Mouse (Mus musculus) limb, embryonic 14.5 days (tissue): ENCODE data around the gene Omg. TPM values are rescaled to one million over a fixed set of nuclear protein-coding genes. Genes with fewer than 3 reads are reported as not detected.

Experiments
- ATAC-seq: fragments of 200-750 bp; cut with Nextera tagmentation; 2 replicates; pipeline ENCODE4 v1.8.0; 2017; ENCODE audit warnings: low read depth, moderate number of reproducible peaks, moderate TSS enrichment; ENCODE audit not compliant: low FRiP score
- DNase-seq: peaks from one replicate; pipeline ENCODE4 v3.0.0-alpha.2; 2015; ENCODE audit warnings: low spot score
- H3K27ac ChIP-seq: fragments of 300-500 bp; sonication (generic); replicated peaks from 2 replicates; pipeline ENCODE4 v1.5.1; 2014; ENCODE audit warnings: low read depth, mild to moderate bottlenecking, low read length, moderate library complexity, mixed read lengths
- H3K27me3 ChIP-seq: fragments of 300-500 bp; sonication (generic); 2 replicates; pipeline ENCODE4 v1.6.1; 2014; ENCODE audit warnings: low read length, mixed read lengths; ENCODE audit not compliant: control insufficient read depth, insufficient read depth
- H3K36me3 ChIP-seq: fragments of 300-500 bp; sonication (generic); 2 replicates; pipeline ENCODE4 v1.6.1; 2014; ENCODE audit warnings: mild to moderate bottlenecking, low read length, moderate library complexity, mixed read lengths; ENCODE audit not compliant: control insufficient read depth, insufficient read depth
- H3K4me1 ChIP-seq: fragments of 300-500 bp; sonication (generic); 2 replicates; pipeline ENCODE4 v1.6.1; 2014; ENCODE audit warnings: antibody characterized with exemption, low read length, mixed read lengths; ENCODE audit not compliant: control insufficient read depth, insufficient read depth
- H3K4me2 ChIP-seq: fragments of 300-500 bp; sonication (generic); replicated peaks from 2 replicates; pipeline ENCODE4 v1.6.1; 2014; ENCODE audit warnings: low read depth, mild to moderate bottlenecking, low read length, moderate library complexity; ENCODE audit not compliant: severe bottlenecking
- H3K4me3 ChIP-seq: fragments of 300-500 bp; sonication (generic); replicated peaks from 2 replicates; pipeline ENCODE4 v1.5.1; 2014; ENCODE audit warnings: low read length
- H3K9ac ChIP-seq: fragments of 300-500 bp; sonication (generic); 2 replicates; pipeline ENCODE4 v1.6.1; 2014; ENCODE audit warnings: mild to moderate bottlenecking, low read depth, low read length, moderate library complexity; ENCODE audit not compliant: severe bottlenecking
- H3K9me3 ChIP-seq: fragments of 300-500 bp; sonication (generic); 2 replicates; pipeline ENCODE4 v1.6.1; 2016; ENCODE audit warnings: low read length; ENCODE audit not compliant: control insufficient read depth
- POLR2A ChIP-seq: fragments of 200-500 bp; IDR thresholded peaks from 2 replicates; pipeline ENCODE4 v1.8.0; 2012; ENCODE audit warnings: inconsistent platforms, mild to moderate bottlenecking, moderate library complexity, borderline replicate concordance; ENCODE audit not compliant: insufficient read depth, insufficient read length; ENCODE audit errors: extremely low read depth
- WGBS: fragments of 180-500 bp; shearing (Covaris S2); extraction: QIAGEN DNeasy Blood & Tissue Kit; methylation state at CpG from one replicate; pipeline ENCODE4 v1.1.7; 2014; 5-methylcytosine and 5-hydroxymethylcytosine counted together
- polyA plus RNA-seq, 2 experiments: library from polyadenylated mRNA; depleted of rRNA in 1 of 2; stranded (reverse) in 1 of 2; unstranded in 1 of 2; fragments of >200 nt; fragmentation: Nextera tagmentation in 1 of 2; extraction: Ambion mirVana in 1 of 2; gene quantifications; 2 replicates each; pipeline versions ENCODE4 v1.2.1 to v1.2.3; 2012 to 2014

Omg gene
- polyA plus RNA-seq, 2 experiments: 0.03 to 0.26 TPM

DNA sequence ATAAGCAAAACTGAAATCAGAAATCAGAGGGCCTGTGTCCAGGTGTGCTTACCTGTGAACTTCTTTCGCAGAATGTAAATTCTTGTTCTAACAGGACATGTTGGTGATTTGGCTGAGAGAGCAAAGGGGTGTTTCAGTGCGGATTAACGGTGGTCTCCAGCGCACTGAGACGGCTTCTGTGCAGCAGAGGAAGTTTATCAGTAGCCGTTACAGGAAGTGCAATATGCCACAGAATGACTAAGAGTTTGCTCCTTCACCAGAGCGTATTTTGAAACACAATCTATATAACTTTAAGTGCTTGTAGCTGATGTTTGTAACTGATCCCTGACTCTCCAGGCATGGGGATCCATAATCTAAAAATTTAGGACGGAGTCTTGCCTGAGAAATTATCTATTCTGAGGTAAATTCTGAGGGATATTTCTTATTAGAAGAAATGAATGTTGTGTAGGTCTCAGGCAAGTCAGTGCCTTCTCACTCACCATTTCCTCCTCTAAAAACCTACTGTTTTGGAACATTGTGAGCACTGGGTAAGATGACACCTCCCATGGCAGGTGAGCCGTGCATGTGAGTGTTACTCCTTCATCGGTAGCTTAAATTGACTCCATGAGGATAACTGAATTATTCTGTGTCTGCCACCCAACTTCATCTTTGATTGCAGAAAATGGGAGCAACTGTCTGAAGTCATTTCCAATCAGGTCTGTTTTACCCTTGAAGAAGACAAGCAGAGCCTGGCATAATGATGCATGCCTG lies 19.9 kb upstream of the Omg start, which contains the start of gene Evi2b:
TSS of gene Evi2b (minus strand) at position 203 of the 750 bp plus-strand sequence.
- H3K4me1 ChIP-seq: no peaks in the 10 kb centered on the region
- no peak for TF ChIP-seq POLR2A
- no peak for ATAC-seq
- H3K9ac ChIP-seq: no peak within 1 kb of the TSS
- 74% methylated on average over 10 of the region's 10 CpGs for WGBS
- H3K9me3 ChIP-seq: no peaks in the 10 kb centered on the region
- H3K4me3 ChIP-seq: no peak within 1 kb of the TSS
- no peak for DNase-seq
- no peaks in the 10 kb centered on the region for H3K27me3 ChIP-seq
- H3K27ac ChIP-seq: no peak within 1 kb of the TSS
- no peak within 1 kb of the TSS for H3K4me2 ChIP-seq
- H3K36me3 ChIP-seq: peaks cover 17% of the 10 kb centered on the region

DNA sequence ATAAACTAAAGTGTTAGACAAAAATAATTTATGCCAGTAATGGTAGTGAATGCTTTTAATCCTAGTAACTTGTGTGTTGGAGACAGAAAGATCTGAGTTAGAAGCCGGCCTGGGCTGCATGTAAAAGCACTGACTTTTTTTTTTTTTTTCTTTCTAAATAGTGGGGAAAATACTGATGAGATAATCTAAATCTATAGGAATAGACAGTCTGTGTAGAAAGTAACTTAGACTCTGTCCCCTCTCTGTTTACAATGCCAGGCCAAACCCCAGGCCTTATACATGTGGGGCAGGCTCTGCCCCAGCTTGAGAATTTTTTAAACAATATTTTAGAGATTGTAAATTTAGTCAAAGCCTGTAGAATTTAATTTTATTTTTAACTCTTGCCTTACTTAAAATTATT lies 19.1 kb upstream of the Omg start:
- no peak overlapping the region for H3K27ac ChIP-seq
- peaks cover 16% of the 10 kb centered on the region for H3K36me3 ChIP-seq
- no peaks in the 10 kb centered on the region for H3K4me1 ChIP-seq
- no peak for ATAC-seq
- WGBS: 85% methylated on average over 1 of the region's 1 CpGs
- TF ChIP-seq POLR2A: no peak
- no peak overlapping the region for H3K9ac ChIP-seq
- H3K4me3 ChIP-seq: no peak overlapping the region
- no peaks in the 10 kb centered on the region for H3K27me3 ChIP-seq
- H3K4me2 ChIP-seq: no peak overlapping the region
- H3K9me3 ChIP-seq: no peaks in the 10 kb centered on the region
- no peak for DNase-seq

GRCm38 (mm10) chr11:79521930-79522329 lies 18.0 kb upstream of the Omg start:
- Histone ChIP-seq H3K4me3 (no peak overlapping the region), H3K9me3 (no peaks in the 10 kb centered on the region), H3K36me3 (peaks cover 7% of the 10 kb centered on the region; the same call in 1 of the 2 replicates), H3K9ac (no peak overlapping the region), H3K27ac (no peak overlapping the region), H3K4me2 (no peak overlapping the region), H3K4me1 (no peaks in the 10 kb centered on the region), H3K27me3 (no peaks in the 10 kb centered on the region)
- TF ChIP-seq POLR2A: no peak
- ATAC-seq (no peak), DNase-seq (no peak)

DNA sequence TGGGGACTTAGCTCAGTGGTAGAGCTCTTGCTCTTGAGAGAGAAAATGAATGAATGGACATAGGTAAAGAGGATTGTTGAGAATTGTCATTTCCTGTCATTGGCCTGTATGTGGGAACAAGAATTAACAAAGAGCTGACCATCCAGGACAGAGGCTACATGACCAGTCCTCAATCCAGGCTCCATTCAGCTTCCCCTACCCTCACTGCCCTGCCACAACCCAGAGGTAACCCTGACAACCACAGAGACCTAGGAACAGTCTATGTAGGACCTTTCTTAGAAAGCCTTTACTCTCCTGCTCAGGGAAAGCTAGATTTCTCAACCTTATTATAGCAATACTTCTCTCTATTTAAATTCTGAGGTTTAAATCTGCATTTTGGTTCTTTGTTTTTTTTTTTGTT lies 16.9 kb upstream of the Omg start:
- Histone ChIP-seq H3K27ac (no peak overlapping the region), H3K9ac (no peak overlapping the region), H3K9me3 (no peaks in the 10 kb centered on the region), H3K4me2 (no peak overlapping the region), H3K36me3 (peaks cover 6% of the 10 kb centered on the region; the same call in 1 of the 2 replicates), H3K4me1 (no peaks in the 10 kb centered on the region), H3K4me3 (no peak overlapping the region), H3K27me3 (no peaks in the 10 kb centered on the region)
- no peak for ATAC-seq
- DNase-seq: no peak
- no peak for TF ChIP-seq POLR2A

GRCm38 (mm10) chr11:79519878-79520291 lies 16.0 kb upstream of the Omg start:
- H3K9me3 ChIP-seq: no peaks in the 10 kb centered on the region
- H3K4me3 ChIP-seq: no peak overlapping the region
- no peak overlapping the region for H3K27ac ChIP-seq
- ATAC-seq (no peak), DNase-seq (peak; percentile 13)
- H3K4me1 ChIP-seq: no peaks in the 10 kb centered on the region
- TF ChIP-seq POLR2A: no peak
- no peak overlapping the region for H3K4me2 ChIP-seq
- H3K9ac ChIP-seq: no peak overlapping the region
- 74% methylated on average over 1 of the region's 1 CpGs for WGBS
- peaks cover 6% of the 10 kb centered on the region; the same call in 1 of the 2 replicates for H3K36me3 ChIP-seq
- H3K27me3 ChIP-seq: no peaks in the 10 kb centered on the region
